Mouse (Mus musculus) liver, embryonic 12.5 days (tissue): ENCODE data around the gene Tmco4. TPM values are rescaled to one million over a fixed set of nuclear protein-coding genes. Genes with fewer than 3 reads are reported as not detected.

Source experiments
- ATAC-seq: fragments of 200-750 bp; cut with Nextera tagmentation; 2 replicates; pipeline ENCODE4 v1.8.0; 2017; ENCODE audit warnings: moderate number of reproducible peaks, mild to moderate bottlenecking, moderate library complexity
- H3K27ac ChIP-seq: fragments of 300-500 bp; sonication (generic); 2 replicates; pipeline ENCODE4 v1.5.1; 2016; ENCODE audit warnings: mild to moderate bottlenecking
- H3K27me3 ChIP-seq: fragments of 300-500 bp; sonication (generic); replicated peaks from 2 replicates; pipeline ENCODE4 v1.6.1; 2016; ENCODE audit warnings: mild to moderate bottlenecking, moderate library complexity
- H3K36me3 ChIP-seq: fragments of 300-500 bp; sonication (generic); 2 replicates; pipeline ENCODE4 v1.6.1; 2016; ENCODE audit warnings: mild to moderate bottlenecking, moderate library complexity
- H3K4me1 ChIP-seq: fragments of 300-500 bp; sonication (generic); 2 replicates; pipeline ENCODE4 v1.6.1; 2016
- H3K4me2 ChIP-seq: fragments of 300-500 bp; sonication (generic); 2 replicates; pipeline ENCODE4 v1.6.1; 2016; ENCODE audit warnings: mild to moderate bottlenecking, moderate library complexity
- H3K4me3 ChIP-seq: fragments of 300-500 bp; sonication (generic); 2 replicates; pipeline ENCODE4 v1.5.1; 2016; ENCODE audit warnings: mild to moderate bottlenecking, moderate library complexity
- H3K9ac ChIP-seq: fragments of 300-500 bp; sonication (generic); 2 replicates; pipeline ENCODE4 v1.6.1; 2016; ENCODE audit warnings: mild to moderate bottlenecking, moderate library complexity
- H3K9me3 ChIP-seq: fragments of 300-500 bp; sonication (generic); replicated peaks from 2 replicates; pipeline ENCODE4 v1.6.1; 2016; ENCODE audit warnings: mild to moderate bottlenecking, moderate library complexity
- WGBS: fragments of 180-500 bp; shearing (Covaris S2); methylation state at CpG from one replicate; pipeline ENCODE4 v1.1.7; 2016; ENCODE audit not compliant: insufficient replicate concordance; 5-methylcytosine and 5-hydroxymethylcytosine counted together
- polyA plus RNA-seq: library from polyadenylated mRNA; unstranded; fragments of >200 nt; fragmentation: Nextera tagmentation; extraction: Ambion mirVana; gene quantifications from 2 replicates; pipeline ENCODE4 v1.2.1, GENCODE M21; 2016

Gene Tmco4
- polyA plus RNA-seq, 1 experiment from 2014 or later, result 2.5 TPM

GRCm38 (mm10) chr4:139004067-139004466 is 31.4 kb downstream of the Tmco4 start:
- Histone ChIP-seq H3K27ac (no peak overlapping the region), H3K9me3 (no peaks in the 10 kb centered on the region), H3K36me3 (no peaks in the 10 kb centered on the region), H3K4me2 (no peak overlapping the region), H3K4me1 (0 out of 2 replicates have a peak, but pooled peaks cover 3% of the 10 kb centered on the region), H3K27me3 (peaks cover 3% of the 10 kb centered on the region; the same call in 1 of the 2 replicates), H3K9ac (no peak overlapping the region), H3K4me3 (no peak overlapping the region)
- no peak for ATAC-seq
- WGBS, result 69% methylated on average over 8 of the region's 8 CpGs

- H3K27me3 ChIP-seq, result peaks cover 3% of the 10 kb centered on the region; the same call in 1 of the 2 replicates
- no peak overlapping the region for H3K4me2 ChIP-seq
- H3K4me3 ChIP-seq, result no peak overlapping the region
- H3K9me3 ChIP-seq, result no peaks in the 10 kb centered on the region
- no peak overlapping the region for H3K27ac ChIP-seq
- no peak overlapping the region for H3K9ac ChIP-seq
- 50% methylated on average over 5 of the region's 6 CpGs for WGBS
- 0 out of 2 replicates have a peak, but pooled peaks cover 3% of the 10 kb centered on the region for H3K4me1 ChIP-seq
- no peak for ATAC-seq
- no peaks in the 10 kb centered on the region for H3K36me3 ChIP-seq
Measured at GRCm38 (mm10) chr4:139005214-139005613, 32.5 kb downstream of the Tmco4 start.

GRCm38 (mm10) chr4:139007353-139007752 is 34.7 kb downstream of the Tmco4 start:
- no peak overlapping the region for H3K9ac ChIP-seq
- no peak overlapping the region for H3K4me2 ChIP-seq
- no peak overlapping the region for H3K27ac ChIP-seq
- H3K4me3 ChIP-seq, result no peak overlapping the region
- H3K36me3 ChIP-seq, result no peaks in the 10 kb centered on the region
- ATAC-seq, result no peak
- H3K27me3 ChIP-seq, result peaks cover 3% of the 10 kb centered on the region; the same call in 1 of the 2 replicates
- H3K4me1 ChIP-seq, result no peaks in the 10 kb centered on the region
- 59% methylated on average over 3 of the region's 3 CpGs for WGBS
- no peaks in the 10 kb centered on the region for H3K9me3 ChIP-seq

GRCm38 (mm10) chr4:139007981-139008536 is 35.4 kb downstream of the Tmco4 start:
- Histone ChIP-seq H3K27me3 (peaks cover 3% of the 10 kb centered on the region; the same call in 1 of the 2 replicates), H3K9ac (no peak overlapping the region), H3K4me1 (no peaks in the 10 kb centered on the region), H3K4me2 (no peak overlapping the region), H3K36me3 (no peaks in the 10 kb centered on the region), H3K9me3 (no peaks in the 10 kb centered on the region), H3K4me3 (no peak overlapping the region), H3K27ac (no peak overlapping the region)
- 45% methylated on average over 6 of the region's 6 CpGs for WGBS
- no peak for ATAC-seq

- Histone ChIP-seq H3K27ac (no peak overlapping the region), H3K4me3 (no peak overlapping the region), H3K9me3 (no peaks in the 10 kb centered on the region), H3K4me2 (no peak overlapping the region), H3K27me3 (0 out of 2 replicates have a peak, but pooled peaks cover 3% of the 10 kb centered on the region), H3K9ac (no peak overlapping the region), H3K36me3 (no peaks in the 10 kb centered on the region), H3K4me1 (no peaks in the 10 kb centered on the region)
- WGBS, result 84% methylated on average over 13 of the region's 13 CpGs
- no peak for ATAC-seq
Measured at GRCm38 (mm10) chr4:139011201-139011702, 38.6 kb downstream of the Tmco4 start.

GRCm38 (mm10) chr4:139013281-139013680 is 40.6 kb downstream of the Tmco4 start:
- Histone ChIP-seq H3K27ac (no peak overlapping the region), H3K4me3 (no peak overlapping the region), H3K36me3 (no peaks in the 10 kb centered on the region), H3K4me1 (no peaks in the 10 kb centered on the region), H3K9me3 (no peaks in the 10 kb centered on the region), H3K27me3 (no peaks in the 10 kb centered on the region), H3K4me2 (no peak overlapping the region), H3K9ac (no peak overlapping the region)
- no peak for ATAC-seq
- WGBS, result 76% methylated on average over 11 of the region's 11 CpGs

GRCm38 (mm10) chr4:139014793-139015192 is 42.1 kb downstream of the Tmco4 start:
- no peaks in the 10 kb centered on the region for H3K36me3 ChIP-seq
- ATAC-seq, result no peak
- no peak overlapping the region for H3K4me2 ChIP-seq
- H3K9me3 ChIP-seq, result no peaks in the 10 kb centered on the region
- no peaks in the 10 kb centered on the region for H3K27me3 ChIP-seq
- peaks cover 10% of the 10 kb centered on the region for H3K4me1 ChIP-seq
- no peak overlapping the region for H3K27ac ChIP-seq
- H3K4me3 ChIP-seq, result no peak overlapping the region
- WGBS, result 70% methylated on average over 6 of the region's 6 CpGs
- no peak overlapping the region for H3K9ac ChIP-seq

GRCm38 (mm10) chr4:139018388-139018787 is 45.7 kb downstream of the Tmco4 start:
- Histone ChIP-seq H3K9ac (no peak overlapping the region), H3K4me1 (peaks cover 16% of the 10 kb centered on the region), H3K9me3 (no peaks in the 10 kb centered on the region), H3K4me3 (no peak overlapping the region), H3K27ac (no peak overlapping the region), H3K27me3 (no peaks in the 10 kb centered on the region), H3K36me3 (no peaks in the 10 kb centered on the region), H3K4me2 (no peak overlapping the region)
- ATAC-seq, result no peak
- 78% methylated on average over 14 of the region's 14 CpGs for whole genome bisulfite sequencing

GRCm38 (mm10) chr4:139018976-139019375 is 46.3 kb downstream of the Tmco4 start:
- peaks cover 16% of the 10 kb centered on the region for H3K4me1 ChIP-seq
- no peak overlapping the region for H3K4me3 ChIP-seq
- no peaks in the 10 kb centered on the region for H3K36me3 ChIP-seq
- H3K9ac ChIP-seq, result no peak overlapping the region
- ATAC-seq, result no peak
- no peak overlapping the region for H3K27ac ChIP-seq
- WGBS, result 68% methylated on average over 4 of the region's 4 CpGs
- H3K4me2 ChIP-seq, result peak overlapping the region; percentile 26
- no peaks in the 10 kb centered on the region for H3K9me3 ChIP-seq
- no peaks in the 10 kb centered on the region for H3K27me3 ChIP-seq

- Histone ChIP-seq H3K4me2 (peak overlapping the region; percentile 26), H3K9ac (no peak overlapping the region), H3K4me3 (no peak overlapping the region), H3K27ac (no peak overlapping the region), H3K4me1 (peaks cover 16% of the 10 kb centered on the region), H3K27me3 (no peaks in the 10 kb centered on the region), H3K9me3 (no peaks in the 10 kb centered on the region), H3K36me3 (no peaks in the 10 kb centered on the region)
- ATAC-seq, result peak; percentile 86
- WGBS, result 13% methylated on average over 13 of the region's 13 CpGs
Measured at GRCm38 (mm10) chr4:139019413-139019812, 46.7 kb downstream of the Tmco4 start.

GRCm38 (mm10) chr4:139020385-139020784 is 47.7 kb downstream of the Tmco4 start:
- 76% methylated on average over 3 of the region's 3 CpGs for WGBS
- Histone ChIP-seq H3K9ac (no peak overlapping the region), H3K4me1 (peaks cover 16% of the 10 kb centered on the region), H3K4me2 (no peak overlapping the region), H3K27me3 (no peaks in the 10 kb centered on the region), H3K27ac (no peak overlapping the region), H3K9me3 (no peaks in the 10 kb centered on the region), H3K36me3 (no peaks in the 10 kb centered on the region), H3K4me3 (no peak overlapping the region)
- ATAC-seq, result no peak

GRCm38 (mm10) chr4:139024379-139024778 is 51.7 kb downstream of the Tmco4 start:
- Histone ChIP-seq H3K27me3 (no peaks in the 10 kb centered on the region), H3K27ac (no peak overlapping the region), H3K9me3 (no peaks in the 10 kb centered on the region), H3K4me3 (no peak overlapping the region), H3K4me1 (peaks cover 10% of the 10 kb centered on the region), H3K9ac (no peak overlapping the region), H3K36me3 (no peaks in the 10 kb centered on the region), H3K4me2 (no peak overlapping the region)
- no peak for ATAC-seq
- WGBS, result 24% methylated on average over 2 of the region's 2 CpGs

GRCm38 (mm10) chr4:139030675-139031074 is 58.0 kb downstream of the Tmco4 start:
- Histone ChIP-seq H3K4me3 (no peak overlapping the region), H3K4me1 (no peaks in the 10 kb centered on the region), H3K4me2 (no peak overlapping the region), H3K27me3 (no peaks in the 10 kb centered on the region), H3K27ac (no peak overlapping the region), H3K9me3 (no peaks in the 10 kb centered on the region), H3K36me3 (no peaks in the 10 kb centered on the region), H3K9ac (no peak overlapping the region)
- no peak for ATAC-seq
- 41% methylated on average over 6 of the region's 6 CpGs for WGBS
